Mouse (Mus musculus): ENCODE results near the gene Ctnna2. TPM values are rescaled to one million over a fixed set of nuclear protein-coding genes. Genes with fewer than 3 reads are reported as not detected.

The Ctnna2 gene
- polyA plus RNA-seq, 1 experiment from 2014 or later = 1.2 TPM

DNA sequence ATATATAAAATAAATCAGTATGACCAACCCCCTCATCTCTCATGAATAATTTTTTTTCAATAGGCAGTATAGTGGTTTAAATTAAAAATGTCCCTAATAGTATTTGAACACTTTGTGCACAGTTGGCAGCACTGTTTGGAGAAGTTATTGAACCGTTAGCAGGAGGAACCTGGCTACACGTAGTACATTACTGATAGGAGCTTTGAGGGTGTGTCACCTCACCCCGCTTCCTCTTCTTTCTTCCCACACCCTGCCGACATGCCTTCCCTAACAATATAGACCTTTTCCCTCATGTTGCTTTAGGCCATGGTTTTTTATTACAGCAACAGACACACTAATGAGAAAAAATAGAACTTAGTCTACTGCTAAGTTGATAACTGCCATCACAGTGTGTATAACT, 1071.4 kb downstream of the Ctnna2 start:
- H3K4me3 ChIP-seq (ENCODE audit: low read length) = no peak overlapping the region
- H3K36me3 ChIP-seq (ENCODE audit: control insufficient read depth, insufficient read depth) = no peaks in the 10 kb centered on the region
- H3K27me3 ChIP-seq (ENCODE audit: control insufficient read depth, insufficient read depth, low read length) = no peaks in the 10 kb centered on the region
- no peak overlapping the region for H3K27ac ChIP-seq (ENCODE audit: low read length)
- no peaks in the 10 kb centered on the region for H3K9me3 ChIP-seq (replicated peaks; ENCODE audit: control insufficient read depth, low read length)
- no peak overlapping the region for H3K4me2 ChIP-seq (ENCODE audit: low read depth, low read length)
- H3K4me1 ChIP-seq (ENCODE audit: control insufficient read depth, insufficient read depth, low read length) = no peaks in the 10 kb centered on the region
- no peak for ATAC-seq (replicated peaks; ENCODE audit: extremely low read depth, insufficient read depth, low FRiP score)
- no peak overlapping the region for H3K9ac ChIP-seq (ENCODE audit: low read length)
- WGBS = 59% methylated on average over 4 of the region's 4 CpGs

DNA sequence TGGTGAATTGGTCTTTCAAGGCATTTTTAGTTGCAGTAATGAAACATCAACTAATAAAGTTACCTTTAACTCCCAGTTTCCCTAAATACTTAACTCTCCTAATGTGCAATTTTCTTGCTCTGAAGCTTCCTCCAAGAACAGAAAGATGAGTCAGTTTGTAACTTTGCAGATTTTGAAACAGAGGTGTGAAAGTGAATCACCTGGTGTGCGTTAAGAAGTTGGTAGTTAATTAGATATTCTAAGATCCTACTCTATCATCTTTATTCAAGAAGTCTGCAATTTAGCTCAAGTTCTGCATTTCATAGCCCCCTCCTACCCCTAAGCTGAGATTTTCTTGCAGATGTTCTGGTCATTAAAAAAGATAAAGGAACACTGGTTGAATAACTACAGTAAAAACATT, 1082.3 kb downstream of the Ctnna2 start:
- Histone ChIP-seq H3K4me2 (ENCODE audit: low read depth, low read length) (no peak overlapping the region), H3K27me3 (ENCODE audit: control insufficient read depth, insufficient read depth, low read length) (no peaks in the 10 kb centered on the region), H3K4me1 (ENCODE audit: control insufficient read depth, insufficient read depth, low read length) (no peaks in the 10 kb centered on the region), H3K9ac (ENCODE audit: low read length) (no peak overlapping the region), H3K9me3 (replicated peaks; ENCODE audit: control insufficient read depth, low read length) (no peaks in the 10 kb centered on the region), H3K4me3 (ENCODE audit: low read length) (no peak overlapping the region), H3K27ac (ENCODE audit: low read length) (no peak overlapping the region), H3K36me3 (ENCODE audit: control insufficient read depth, insufficient read depth) (no peaks in the 10 kb centered on the region)
- ATAC-seq (replicated peaks; ENCODE audit: extremely low read depth, insufficient read depth, low FRiP score) = no peak
- 75% methylated on average over 1 of the region's 1 CpGs for WGBS

Measured in heart, embryonic 16.5 days (tissue).